Mouse (Mus musculus) limb, embryonic 11.5 days (tissue): ENCODE measurements around the gene Csf1. TPM values are rescaled to one million over a fixed set of nuclear protein-coding genes. Genes with fewer than 3 reads are reported as not detected.
A peak's percentile ranks its signal among the peaks of the same experiment; 100 is the strongest.

Experiments
- ATAC-seq: fragments of 200-750 bp; cut with Nextera tagmentation; 2 replicates; pipeline ENCODE4 v1.8.0; 2017; ENCODE audit warnings: low read depth; ENCODE audit not compliant: insufficient number of reproducible peaks, low FRiP score, low TSS enrichment
- DNase-seq: peaks from one replicate; pipeline ENCODE4 v3.0.0-alpha.2; 2015; ENCODE audit warnings: low spot score
- H3K27ac ChIP-seq: fragments of 300-500 bp; sonication (generic); replicated peaks from 2 replicates; pipeline ENCODE4 v1.5.1; 2014; ENCODE audit warnings: low read depth, mild to moderate bottlenecking, low read length
- H3K27me3 ChIP-seq: fragments of 300-500 bp; sonication (generic); 2 replicates; pipeline ENCODE4 v1.6.1; 2014; ENCODE audit warnings: mild to moderate bottlenecking, low read length, mixed read lengths; ENCODE audit not compliant: control insufficient read depth, insufficient read depth
- H3K36me3 ChIP-seq: fragments of 300-500 bp; sonication (generic); 2 replicates; pipeline ENCODE4 v1.6.1; 2014; ENCODE audit warnings: mild to moderate bottlenecking, low read length, moderate library complexity, mixed read lengths; ENCODE audit not compliant: control insufficient read depth, insufficient read depth
- H3K4me1 ChIP-seq: fragments of 300-500 bp; sonication (generic); 2 replicates; pipeline ENCODE4 v1.6.1; 2014; ENCODE audit warnings: low read length, mixed read lengths; ENCODE audit not compliant: control insufficient read depth, insufficient read depth
- H3K4me2 ChIP-seq: fragments of 300-500 bp; sonication (generic); 2 replicates; pipeline ENCODE4 v1.6.1; 2014; ENCODE audit warnings: low read depth, mild to moderate bottlenecking, moderate library complexity; ENCODE audit not compliant: severe bottlenecking
- H3K4me3 ChIP-seq: fragments of 300-500 bp; sonication (generic); 2 replicates; pipeline ENCODE4 v1.5.1; 2014; ENCODE audit warnings: low read depth, low read length
- H3K9ac ChIP-seq: fragments of 300-500 bp; sonication (generic); 2 replicates; pipeline ENCODE4 v1.6.1; 2014; ENCODE audit warnings: mild to moderate bottlenecking, low read length
- H3K9me3 ChIP-seq: fragments of 300-500 bp; sonication (generic); 2 replicates; pipeline ENCODE4 v1.6.1; 2016; ENCODE audit warnings: low read length; ENCODE audit not compliant: control insufficient read depth
- WGBS: fragments of 180-500 bp; shearing (Covaris S2); extraction: QIAGEN DNeasy Blood & Tissue Kit; methylation state at CpG from one replicate; pipeline ENCODE4 v1.1.7; 2014; 5-methylcytosine and 5-hydroxymethylcytosine counted together
- polyA plus RNA-seq: library from polyadenylated mRNA; unstranded; fragments of >200 nt; fragmentation: Nextera tagmentation; extraction: Ambion mirVana; gene quantifications from 2 replicates; pipeline ENCODE4 v1.2.1, GENCODE M21; 2014

Gene Csf1
- polyA plus RNA-seq, 1 experiment from 2014 or later: 4.7 TPM

DNA sequence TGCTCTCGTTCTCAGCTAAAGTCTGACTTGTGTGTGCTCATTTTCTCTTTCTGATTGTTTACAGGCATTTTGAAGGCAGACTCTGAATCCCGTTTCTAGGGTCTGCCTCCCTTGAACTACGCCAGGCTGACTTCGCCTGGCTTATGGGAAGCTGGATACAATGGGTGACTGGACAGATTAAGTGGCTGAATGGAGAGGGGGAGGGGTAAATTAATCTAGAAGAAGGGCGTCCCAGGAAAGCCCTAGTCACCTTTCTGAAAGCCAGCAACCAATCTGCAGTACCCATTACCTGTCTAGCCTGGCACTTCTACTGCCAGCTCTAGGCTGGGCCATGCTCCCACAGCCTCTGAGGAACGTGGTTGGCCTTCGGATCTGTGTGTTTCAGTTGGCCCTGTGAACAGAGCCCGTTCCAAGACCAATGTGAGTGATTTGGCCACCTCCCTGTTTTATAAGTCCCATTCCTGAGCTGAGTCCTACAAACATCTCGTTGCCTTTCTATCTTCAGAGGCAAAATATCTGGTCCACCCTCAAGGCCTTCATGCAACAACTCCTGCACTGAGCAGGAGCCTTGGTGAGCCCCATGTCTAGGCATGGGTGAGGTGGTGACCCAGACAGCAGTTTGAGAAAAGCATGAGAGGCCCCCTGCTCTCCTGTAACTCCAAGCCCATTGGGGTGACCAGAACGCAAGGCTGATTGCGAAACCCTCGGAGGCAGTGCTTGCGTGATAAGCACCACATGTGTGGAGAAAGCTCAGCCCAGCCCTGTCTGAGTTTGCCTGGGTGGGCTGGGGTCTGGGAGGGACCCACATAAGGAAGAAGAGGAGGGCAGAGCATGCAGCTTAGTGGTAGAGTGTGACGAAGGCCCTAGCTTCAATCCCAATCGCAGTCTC is 27.6 kb upstream of the Csf1 start:
- ATAC-seq (no peak), DNase-seq (no peak)
- no peaks in the 10 kb centered on the region for H3K27me3 ChIP-seq
- H3K4me1 ChIP-seq: peaks cover 13% of the 10 kb centered on the region
- H3K36me3 ChIP-seq: no peaks in the 10 kb centered on the region
- H3K27ac ChIP-seq: no peak overlapping the region
- no peak overlapping the region for H3K4me3 ChIP-seq
- WGBS: 69% methylated on average over 15 of the region's 15 CpGs
- no peaks in the 10 kb centered on the region for H3K9me3 ChIP-seq
- H3K9ac ChIP-seq: no peak overlapping the region
- no peak overlapping the region; the same call in 1 of the 2 replicates for H3K4me2 ChIP-seq

GRCm38 (mm10) chr3:107786980-107787612 is 26.8 kb upstream of the Csf1 start:
- Histone ChIP-seq H3K9me3 (no peaks in the 10 kb centered on the region), H3K27ac (no peak overlapping the region), H3K36me3 (no peaks in the 10 kb centered on the region), H3K27me3 (no peaks in the 10 kb centered on the region), H3K4me3 (no peak overlapping the region), H3K4me1 (peaks cover 13% of the 10 kb centered on the region), H3K9ac (peak overlapping the region; percentile 23; the same call in 1 of the 2 replicates), H3K4me2 (no peak overlapping the region; the same call in 1 of the 2 replicates)
- WGBS: 44% methylated on average over 11 of the region's 11 CpGs
- DNase-seq: peak; percentile 49
- ATAC-seq: 0 out of 2 replicates have a peak, but pooled peaks have one; percentile 19

GRCm38 (mm10) chr3:107786344-107786743 is 26.1 kb upstream of the Csf1 start:
- WGBS: 86% methylated on average over 1 of the region's 1 CpGs
- no peak for ATAC-seq
- H3K27ac ChIP-seq: no peak overlapping the region

DNA sequence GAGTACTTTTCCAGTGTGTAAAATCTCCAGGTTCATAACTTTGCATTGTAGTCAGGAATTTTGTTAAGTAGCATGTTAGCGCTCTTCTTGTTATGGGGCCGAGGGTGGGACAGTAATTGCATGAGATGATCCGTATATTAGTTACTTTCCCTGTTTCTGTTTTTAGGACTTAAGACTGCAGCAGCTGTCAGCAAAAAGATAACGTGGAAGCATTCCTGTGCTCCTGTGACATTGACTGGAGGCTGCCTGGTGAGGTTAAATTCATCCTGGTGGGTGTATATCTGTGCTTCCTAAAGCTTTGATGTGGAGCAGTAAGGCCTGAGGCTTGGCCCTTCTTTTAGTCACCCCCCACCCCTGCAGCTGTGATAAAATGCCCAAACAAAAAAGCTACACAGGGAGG is 25.3 kb upstream of the Csf1 start:
- Histone ChIP-seq H3K4me3 (no peak overlapping the region), H3K27ac (no peak overlapping the region), H3K9ac (no peak overlapping the region), H3K4me2 (no peak overlapping the region), H3K36me3 (no peaks in the 10 kb centered on the region), H3K9me3 (no peaks in the 10 kb centered on the region), H3K27me3 (no peaks in the 10 kb centered on the region), H3K4me1 (peaks cover 13% of the 10 kb centered on the region)
- ATAC-seq (no peak), DNase-seq (no peak)
- 86% methylated on average over 4 of the region's 4 CpGs for WGBS

More at GRCm38 (mm10) chr3:107786344-107786743, 26.1 kb upstream of the Csf1 start:
- H3K9me3 ChIP-seq: no peaks in the 10 kb centered on the region
- H3K9ac ChIP-seq: no peak overlapping the region
- no peak for DNase-seq
- H3K36me3 ChIP-seq: no peaks in the 10 kb centered on the region
- no peaks in the 10 kb centered on the region for H3K27me3 ChIP-seq
- no peak overlapping the region for H3K4me2 ChIP-seq
- peaks cover 13% of the 10 kb centered on the region for H3K4me1 ChIP-seq
- no peak overlapping the region for H3K4me3 ChIP-seq

- Histone ChIP-seq H3K9me3 (no peaks in the 10 kb centered on the region), H3K27me3 (no peaks in the 10 kb centered on the region), H3K9ac (no peak overlapping the region), H3K4me3 (no peak overlapping the region), H3K4me2 (no peak overlapping the region), H3K27ac (no peak overlapping the region), H3K4me1 (peaks cover 13% of the 10 kb centered on the region), H3K36me3 (no peaks in the 10 kb centered on the region)
- 91% methylated on average over 3 of the region's 3 CpGs for WGBS
- ATAC-seq: no peak
- DNase-seq: no peak
Observed at GRCm38 (mm10) chr3:107783315-107783714, 23.0 kb upstream of the Csf1 start.

DNA sequence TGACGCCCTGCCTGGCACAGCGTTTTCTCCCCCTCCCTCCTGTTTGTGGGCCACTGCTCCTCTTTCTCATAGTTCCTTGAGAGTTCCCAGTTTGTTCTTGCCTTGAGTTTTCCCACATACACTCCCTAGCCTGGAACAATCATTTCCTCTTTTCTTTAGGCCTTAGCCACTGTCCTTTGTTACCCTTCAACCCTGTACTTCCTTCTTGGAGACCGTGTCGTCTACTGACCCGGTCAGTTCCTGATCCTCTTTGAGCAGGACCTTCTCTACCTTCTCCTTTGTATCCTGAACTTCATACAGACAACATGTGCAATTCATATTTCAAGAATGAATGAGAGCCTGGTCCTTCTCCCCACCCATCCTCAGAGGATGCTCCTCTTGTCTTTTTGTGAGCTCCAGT is 21.0 kb upstream of the Csf1 start:
- H3K9me3 ChIP-seq: no peaks in the 10 kb centered on the region
- H3K4me1 ChIP-seq: no peaks in the 10 kb centered on the region
- ATAC-seq (no peak), DNase-seq (no peak)
- no peak overlapping the region for H3K27ac ChIP-seq
- no peaks in the 10 kb centered on the region for H3K27me3 ChIP-seq
- H3K36me3 ChIP-seq: no peaks in the 10 kb centered on the region
- H3K4me3 ChIP-seq: no peak overlapping the region
- H3K9ac ChIP-seq: no peak overlapping the region
- no peak overlapping the region for H3K4me2 ChIP-seq
- WGBS: 85% methylated on average over 5 of the region's 5 CpGs

GRCm38 (mm10) chr3:107778016-107778415 is 17.7 kb upstream of the Csf1 start:
- Histone ChIP-seq H3K9ac (no peak overlapping the region), H3K36me3 (no peaks in the 10 kb centered on the region), H3K4me3 (no peak overlapping the region), H3K9me3 (no peaks in the 10 kb centered on the region), H3K27ac (no peak overlapping the region), H3K4me2 (no peak overlapping the region), H3K4me1 (no peaks in the 10 kb centered on the region), H3K27me3 (no peaks in the 10 kb centered on the region)
- no peak for DNase-seq
- ATAC-seq: no peak
- 84% methylated on average over 6 of the region's 6 CpGs for WGBS

- H3K9me3 ChIP-seq: no peaks in the 10 kb centered on the region
- H3K36me3 ChIP-seq: no peaks in the 10 kb centered on the region
- no peaks in the 10 kb centered on the region for H3K4me1 ChIP-seq
- no peak overlapping the region for H3K27ac ChIP-seq
- no peak for DNase-seq
- no peak overlapping the region for H3K9ac ChIP-seq
- H3K4me2 ChIP-seq: no peak overlapping the region
- no peak for ATAC-seq
- WGBS: 23% methylated on average over 3 of the region's 3 CpGs
- no peaks in the 10 kb centered on the region for H3K27me3 ChIP-seq
- no peak overlapping the region for H3K4me3 ChIP-seq
Observed at GRCm38 (mm10) chr3:107776295-107776694, 16.0 kb upstream of the Csf1 start.
